Mouse (Mus musculus): ENCODE data around the gene D17H6S53E. TPM values are rescaled to one million over a fixed set of nuclear protein-coding genes. Genes with fewer than 3 reads are reported as not detected.

The D17H6S53E gene
- polyA plus RNA-seq, 1 experiment = 2.5 TPM

- no peak overlapping the region for H3K27ac ChIP-seq (ENCODE audit: control insufficient read depth, insufficient read depth, low read depth, low read length)
- H3K36me3 ChIP-seq (ENCODE audit: control insufficient read depth, insufficient read depth, low read length) = no peaks in the 10 kb centered on the region; the same call in 1 of the 2 replicates
- H3K27me3 ChIP-seq (ENCODE audit: control insufficient read depth, insufficient read depth, low read length) = no peaks in the 10 kb centered on the region
- H3K4me3 ChIP-seq (ENCODE audit: control insufficient read depth, low read depth, low read length) = no peak overlapping the region
- H3K4me1 ChIP-seq (ENCODE audit: control insufficient read depth, insufficient read depth, low read length) = no peaks in the 10 kb centered on the region
- TF ChIP-seq CTCF (IDR thresholded peaks at IDR 0.05; ENCODE audit: control insufficient read depth, insufficient read depth, insufficient replicate concordance, low read depth, low read length) (no peak), POLR2A (IDR thresholded peaks at IDR 0.05; ENCODE audit: control insufficient read depth, low read depth, low read length) (no peak)
Observed at GRCm38 (mm10) chr17:35102299-35102698, 23.9 kb upstream of the D17H6S53E start.

GRCm38 (mm10) chr17:35103221-35103690 is 22.9 kb upstream of the D17H6S53E start:
- H3K27me3 ChIP-seq (ENCODE audit: control insufficient read depth, insufficient read depth, low read length) = no peaks in the 10 kb centered on the region
- no peaks in the 10 kb centered on the region; the same call in 1 of the 2 replicates for H3K36me3 ChIP-seq (ENCODE audit: control insufficient read depth, insufficient read depth, low read length)
- H3K4me1 ChIP-seq (ENCODE audit: control insufficient read depth, insufficient read depth, low read length) = no peaks in the 10 kb centered on the region
- TF ChIP-seq POLR2A (IDR thresholded peaks at IDR 0.05; ENCODE audit: control insufficient read depth, low read depth, low read length) = no peak
- no peak overlapping the region for H3K4me3 ChIP-seq (ENCODE audit: control insufficient read depth, low read depth, low read length)
- H3K27ac ChIP-seq (ENCODE audit: control insufficient read depth, insufficient read depth, low read depth, low read length) = no peak overlapping the region

- Histone ChIP-seq H3K27ac (ENCODE audit: control insufficient read depth, insufficient read depth, low read depth, low read length) (no peak overlapping the region), H3K4me1 (ENCODE audit: control insufficient read depth, insufficient read depth, low read length) (peaks cover 2% of the 10 kb centered on the region), H3K27me3 (ENCODE audit: control insufficient read depth, insufficient read depth, low read length) (no peaks in the 10 kb centered on the region), H3K4me3 (ENCODE audit: control insufficient read depth, low read depth, low read length) (no peak overlapping the region), H3K36me3 (ENCODE audit: control insufficient read depth, insufficient read depth, low read length) (no peaks in the 10 kb centered on the region; the same call in 1 of the 2 replicates)
- no peak for TF ChIP-seq CTCF (IDR thresholded peaks at IDR 0.05; ENCODE audit: control insufficient read depth, insufficient read depth, insufficient replicate concordance, low read depth, low read length)
- no peak for TF ChIP-seq POLR2A (IDR thresholded peaks at IDR 0.05; ENCODE audit: control insufficient read depth, low read depth, low read length)
Observed at GRCm38 (mm10) chr17:35104079-35104478, 22.1 kb upstream of the D17H6S53E start.

GRCm38 (mm10) chr17:35104754-35105153 is 21.4 kb upstream of the D17H6S53E start:
- peaks cover 2% of the 10 kb centered on the region for H3K4me1 ChIP-seq (ENCODE audit: control insufficient read depth, insufficient read depth, low read length)
- TF ChIP-seq CTCF (IDR thresholded peaks at IDR 0.05; ENCODE audit: control insufficient read depth, insufficient read depth, insufficient replicate concordance, low read depth, low read length) = no peak
- TF ChIP-seq POLR2A (IDR thresholded peaks at IDR 0.05; ENCODE audit: control insufficient read depth, low read depth, low read length) = no peak
- no peak overlapping the region for H3K27ac ChIP-seq (ENCODE audit: control insufficient read depth, insufficient read depth, low read depth, low read length)
- H3K36me3 ChIP-seq (ENCODE audit: control insufficient read depth, insufficient read depth, low read length) = no peaks in the 10 kb centered on the region; the same call in 1 of the 2 replicates
- no peak overlapping the region for H3K4me3 ChIP-seq (ENCODE audit: control insufficient read depth, low read depth, low read length)
- no peaks in the 10 kb centered on the region for H3K27me3 ChIP-seq (ENCODE audit: control insufficient read depth, insufficient read depth, low read length)

GRCm38 (mm10) chr17:35105740-35106389 is 20.3 kb upstream of the D17H6S53E start:
- Histone ChIP-seq H3K27ac (ENCODE audit: control insufficient read depth, insufficient read depth, low read depth, low read length) (no peak overlapping the region), H3K36me3 (ENCODE audit: control insufficient read depth, insufficient read depth, low read length) (no peaks in the 10 kb centered on the region; the same call in 1 of the 2 replicates), H3K4me1 (ENCODE audit: control insufficient read depth, insufficient read depth, low read length) (peaks cover 5% of the 10 kb centered on the region), H3K4me3 (ENCODE audit: control insufficient read depth, low read depth, low read length) (no peak overlapping the region), H3K27me3 (ENCODE audit: control insufficient read depth, insufficient read depth, low read length) (no peaks in the 10 kb centered on the region)
- TF ChIP-seq POLR2A (IDR thresholded peaks at IDR 0.05; ENCODE audit: control insufficient read depth, low read depth, low read length) = no peak
- TF ChIP-seq CTCF (IDR thresholded peaks at IDR 0.05; ENCODE audit: control insufficient read depth, insufficient read depth, insufficient replicate concordance, low read depth, low read length) = peak; percentile 35; the same call in 1 of the 2 replicates

GRCm38 (mm10) chr17:35106522-35106921 is 19.7 kb upstream of the D17H6S53E start:
- TF ChIP-seq POLR2A (IDR thresholded peaks at IDR 0.05; ENCODE audit: control insufficient read depth, low read depth, low read length) = no peak

GRCm38 (mm10) chr17:35108097-35108496 is 18.1 kb upstream of the D17H6S53E start, which contains the start of gene Ly6g5c:
TSS of gene Ly6g5c (plus strand) at chr17:35108279.
- no peak within 1 kb of the TSS for H3K27ac ChIP-seq (ENCODE audit: control insufficient read depth, insufficient read depth, low read depth, low read length)
- H3K36me3 ChIP-seq (ENCODE audit: control insufficient read depth, insufficient read depth, low read length) = no peaks in the 10 kb centered on the region
- no peak within 1 kb of the TSS for H3K4me3 ChIP-seq (ENCODE audit: control insufficient read depth, low read depth, low read length)
- peaks cover 5% of the 10 kb centered on the region for H3K4me1 ChIP-seq (ENCODE audit: control insufficient read depth, insufficient read depth, low read length)
- no peaks in the 10 kb centered on the region for H3K27me3 ChIP-seq (ENCODE audit: control insufficient read depth, insufficient read depth, low read length)
- TF ChIP-seq POLR2A (IDR thresholded peaks at IDR 0.05; ENCODE audit: control insufficient read depth, low read depth, low read length) (no peak), CTCF (IDR thresholded peaks at IDR 0.05; ENCODE audit: control insufficient read depth, insufficient read depth, insufficient replicate concordance, low read depth, low read length) (no peak)

More at GRCm38 (mm10) chr17:35106522-35106921, 19.7 kb upstream of the D17H6S53E start:
- H3K27ac ChIP-seq (ENCODE audit: control insufficient read depth, insufficient read depth, low read depth, low read length) = no peak overlapping the region
- peaks cover 5% of the 10 kb centered on the region for H3K4me1 ChIP-seq (ENCODE audit: control insufficient read depth, insufficient read depth, low read length)
- no peaks in the 10 kb centered on the region; the same call in 1 of the 2 replicates for H3K36me3 ChIP-seq (ENCODE audit: control insufficient read depth, insufficient read depth, low read length)
- H3K27me3 ChIP-seq (ENCODE audit: control insufficient read depth, insufficient read depth, low read length) = no peaks in the 10 kb centered on the region
- H3K4me3 ChIP-seq (ENCODE audit: control insufficient read depth, low read depth, low read length) = no peak overlapping the region

Data from testis, adult 2 months (tissue).